Mouse (Mus musculus): ENCODE results near the gene Wdr18. TPM values are rescaled to one million over a fixed set of nuclear protein-coding genes. Genes with fewer than 3 reads are reported as not detected.

Gene Wdr18
- total and polyA plus RNA-seq, 3 experiments: 54.2 to 92.1 (median 70.8) TPM

- H3K79me2 ChIP-seq (replicated peaks; ENCODE audit: control insufficient read depth, extremely low read depth, insufficient read depth, poor library complexity, severe bottlenecking): peaks cover 8% of the 10 kb centered on the region
- peaks cover 12 to 34% of the 10 kb centered on the region in 2 experiments for H3K4me1 ChIP-seq (ENCODE audit: control insufficient read depth in 1 of 2, insufficient read depth in 2 of 2)
- DNase-seq (ENCODE audit: extremely low read depth): no peak
- peak overlapping the region; percentile 85 for H3K4me2 ChIP-seq (ENCODE audit: insufficient read depth, low read depth, poor library complexity, severe bottlenecking)
- dilution Hi-C loops (cut with MboI; ENCODE audit: extremely low pct_ligation_motif_present, extremely low pct_unique_long_range_greater_than_20kb, low sequenced_read_pairs) (no loop called here), in situ Hi-C loops (cut with MboI; ENCODE audit: low pct_ligation_motif_present, low pct_unique_long_range_greater_than_20kb, low sequenced_read_pairs) (no loop called here)
- TF ChIP-seq CTCF (conservative IDR thresholded peaks at IDR 0.05 in 1 of 2, IDR thresholded peaks at IDR 0.05 in 1 of 2; ENCODE audit: low read depth in 2 of 2, low read length in 2 of 2) (no peak), MAX (IDR thresholded peaks at IDR 0.05; ENCODE audit: low read length) (no peak), CHD2 (IDR thresholded peaks at IDR 0.05; ENCODE audit: low read length) (no peak), SMC3 (IDR thresholded peaks at IDR 0.05; ENCODE audit: low read depth, low read length) (no peak), GABPA (IDR thresholded peaks at IDR 0.05; ENCODE audit: insufficient replicate concordance, low read depth, low read length) (no peak)
- peak overlapping the region; percentile 62 for H3K27ac ChIP-seq (ENCODE audit: insufficient read depth, low read depth)
- no peaks in the 10 kb centered on the region for H3K27me3 ChIP-seq (replicated peaks)
- peak overlapping the region; percentile 86 for H3K9ac ChIP-seq (ENCODE audit: insufficient read depth, low read depth)
- peak overlapping the region; percentile 11 to 80 (median 77) for H3K4me3 ChIP-seq (replicated peaks in 1 of 3; ENCODE audit: low read depth in 2 of 3, low read length in 2 of 3, poor library complexity in 1 of 3)
- H3K36me3 ChIP-seq (replicated peaks in 1 of 2; ENCODE audit: control insufficient read depth in 1 of 2, insufficient read depth in 1 of 2, low read length in 1 of 2): peaks cover 44 to 76% of the 10 kb centered on the region in 2 experiments
- H3K9me3 ChIP-seq (replicated peaks; ENCODE audit: low read length): no peaks in the 10 kb centered on the region
Measured at GRCm38 (mm10) chr10:80017771-80018170, 57.8 kb downstream of the Wdr18 start.

GRCm38 (mm10) chr10:80018739-80019297 lies 58.9 kb downstream of the Wdr18 start:
- DNase-seq (ENCODE audit: extremely low read depth): no peak
- Histone ChIP-seq H3K36me3 (replicated peaks in 1 of 2; ENCODE audit: control insufficient read depth in 1 of 2, insufficient read depth in 1 of 2, low read length in 1 of 2) (peaks cover 36 to 69% of the 10 kb centered on the region in 2 experiments), H3K9me3 (replicated peaks; ENCODE audit: low read length) (no peaks in the 10 kb centered on the region), H3K4me2 (ENCODE audit: insufficient read depth, low read depth, poor library complexity, severe bottlenecking) (peak overlapping the region; percentile 0; the same call in 1 of the 2 replicates), H3K4me3 (replicated peaks in 1 of 3; ENCODE audit: low read depth in 2 of 3, low read length in 2 of 3, poor library complexity in 1 of 3) (no peak overlapping the region), H3K27ac (ENCODE audit: insufficient read depth, low read depth) (no peak overlapping the region), H3K79me2 (replicated peaks; ENCODE audit: control insufficient read depth, extremely low read depth, insufficient read depth, poor library complexity, severe bottlenecking) (peaks cover 8% of the 10 kb centered on the region), H3K9ac (ENCODE audit: insufficient read depth, low read depth) (no peak overlapping the region), H3K27me3 (replicated peaks) (no peaks in the 10 kb centered on the region), H3K4me1 (ENCODE audit: control insufficient read depth in 1 of 2, insufficient read depth in 2 of 2) (peaks cover 18 to 43% of the 10 kb centered on the region in 2 experiments)
- in situ Hi-C loops (cut with MboI; ENCODE audit: low pct_ligation_motif_present, low pct_unique_long_range_greater_than_20kb, low sequenced_read_pairs) (no loop called here), dilution Hi-C loops (cut with MboI; ENCODE audit: extremely low pct_ligation_motif_present, extremely low pct_unique_long_range_greater_than_20kb, low sequenced_read_pairs) (no loop called here)
- TF ChIP-seq ZMIZ1 (IDR thresholded peaks at IDR 0.05; ENCODE audit: low read depth, low read length) (no peak), RAD21 (IDR thresholded peaks at IDR 0.05; ENCODE audit: low read depth, low read length) (no peak), UBTF (IDR thresholded peaks at IDR 0.05; ENCODE audit: low read depth, low read length) (no peak), BHLHE40 (IDR thresholded peaks at IDR 0.05; ENCODE audit: low read depth, low read length) (no peak), EP300 (IDR thresholded peaks at IDR 0.05; ENCODE audit: low read length) (no peak), MEF2A (IDR thresholded peaks at IDR 0.05; ENCODE audit: borderline replicate concordance, low read depth, low read length) (no peak), ELF1 (IDR thresholded peaks at IDR 0.05; ENCODE audit: low read depth, low read length) (no peak), NELFE (IDR thresholded peaks at IDR 0.05; ENCODE audit: low read depth, low read length) (no peak), ZNF384 (IDR thresholded peaks at IDR 0.05; ENCODE audit: low read depth, low read length) (no peak), SMC3 (IDR thresholded peaks at IDR 0.05; ENCODE audit: low read depth, low read length) (no peak), NRF1 (IDR thresholded peaks at IDR 0.05; ENCODE audit: low read depth, low read length) (no peak), PAX5 (IDR thresholded peaks at IDR 0.05; ENCODE audit: low read length) (no peak)
